Mouse (Mus musculus) large intestine, adult 2 months (tissue): ENCODE results near the gene Arhgap11a. TPM values are rescaled to one million over a fixed set of nuclear protein-coding genes. Genes with fewer than 3 reads are reported as not detected.

Experiments
- DNase-seq: peaks from one replicate; pipeline ENCODE4 v3.0.0-alpha.2; 2012; ENCODE audit warnings: low read depth, low spot score
- WGBS: fragments of 180-500 bp; shearing (Covaris S2); methylation state at CpG from one replicate; pipeline ENCODE4 v1.1.7; 2018; 5-methylcytosine and 5-hydroxymethylcytosine counted together
- polyA plus RNA-seq: library from polyadenylated mRNA; depleted of rRNA; stranded (reverse); fragments of >200 nt; gene quantifications from 2 replicates; pipeline ENCODE4 v1.2.3, GENCODE M21; 2012; rRNA removed

The Arhgap11a gene
- polyA plus RNA-seq, 1 experiment, result 3.7 TPM

DNA sequence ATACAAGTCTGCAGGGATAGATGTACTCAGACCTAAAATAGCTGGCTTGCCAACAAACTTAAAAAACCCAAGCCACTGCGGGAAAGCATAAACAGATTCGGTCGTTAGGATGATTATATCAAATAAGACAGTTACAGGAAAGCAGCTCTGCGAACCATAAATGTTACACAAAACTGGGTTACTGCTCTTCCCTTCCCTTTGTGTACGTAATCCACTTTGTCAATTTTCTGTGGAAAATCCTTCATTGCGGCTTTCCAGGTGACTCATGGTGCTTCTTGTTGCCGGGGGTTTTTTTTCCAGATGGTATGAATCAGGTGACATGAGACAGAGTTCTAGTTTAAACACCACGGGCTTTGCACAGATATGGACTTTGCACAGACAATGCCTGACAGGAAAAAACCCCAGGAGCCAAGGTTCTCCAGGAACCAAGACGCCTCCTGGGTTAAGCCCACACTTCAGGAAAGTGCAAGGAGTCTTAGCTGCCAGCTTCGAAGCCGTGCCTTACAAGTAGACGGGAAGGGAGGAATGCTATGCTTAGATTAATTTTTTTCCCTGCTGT, 27.2 kb downstream of the Arhgap11a start:
- DNase-seq, result no peak
- WGBS, result 18% methylated on average over 12 of the region's 12 CpGs

DNA sequence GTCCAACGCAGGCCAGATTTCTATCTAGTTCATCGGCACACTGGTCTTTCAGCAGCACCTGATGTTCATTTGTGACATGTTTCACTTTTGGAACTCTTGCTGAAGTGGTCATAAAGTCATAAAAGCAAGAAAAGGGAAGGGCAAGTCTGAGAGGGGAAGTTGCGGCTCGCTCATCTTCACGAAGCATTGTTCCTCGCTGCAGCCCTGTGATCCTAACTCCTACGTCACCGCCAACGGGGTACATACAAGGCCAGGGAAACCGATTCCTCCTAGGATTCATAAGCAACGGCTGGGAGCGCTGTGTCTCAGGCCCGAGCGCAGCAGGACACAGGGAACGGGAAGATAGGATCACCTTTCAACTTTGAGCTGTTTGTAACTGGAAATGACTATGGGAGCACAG, 28.3 kb downstream of the Arhgap11a start:
- DNase-seq, result no peak
- WGBS, result 58% methylated on average over 15 of the region's 15 CpGs

DNA sequence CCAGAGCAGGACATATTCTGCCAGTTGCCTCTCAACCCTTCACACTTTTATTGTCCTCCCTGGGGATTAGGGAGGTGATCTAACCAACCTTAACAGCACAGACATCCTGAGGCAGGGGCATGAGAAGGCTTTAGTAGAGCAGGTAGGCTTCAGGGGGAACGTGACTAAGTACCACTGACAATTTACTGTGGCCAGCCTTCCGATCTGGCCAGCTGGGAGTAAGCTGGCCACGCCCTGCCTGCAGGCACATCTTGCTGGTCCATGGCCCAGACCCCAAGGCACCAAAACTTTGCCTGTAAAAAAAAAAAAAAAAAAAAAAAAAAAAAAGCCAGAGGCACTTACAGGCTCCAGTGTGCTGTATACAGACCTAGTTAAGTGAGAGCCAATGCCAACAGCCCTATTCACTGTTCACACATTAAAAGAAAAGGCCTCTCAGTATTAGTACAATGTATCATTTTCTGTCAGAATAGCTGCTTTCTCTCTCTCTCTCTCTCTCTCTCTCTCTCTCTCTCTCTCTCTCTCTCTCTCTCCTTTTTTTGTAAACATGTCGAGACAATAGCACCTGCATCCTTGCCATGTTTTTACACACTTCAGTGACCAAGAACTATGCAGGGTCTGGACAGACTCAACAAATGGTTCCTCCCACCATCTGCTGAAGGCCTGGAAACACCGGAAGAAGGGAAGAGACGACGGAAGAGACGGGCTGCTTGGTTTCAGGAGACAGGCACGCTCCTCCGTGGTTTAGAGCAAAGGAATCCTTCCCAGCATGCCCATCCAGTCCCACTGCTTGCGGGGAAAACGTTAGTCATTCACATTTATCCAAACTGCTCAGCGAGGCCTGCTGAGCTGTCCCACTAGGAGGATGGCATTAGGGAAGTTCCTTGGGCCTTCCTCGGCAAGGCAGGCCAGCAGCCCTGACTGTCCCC, 30.5 kb downstream of the Arhgap11a start:
- DNase-seq, result no peak
- 71% methylated on average over 14 of the region's 14 CpGs for WGBS

DNA sequence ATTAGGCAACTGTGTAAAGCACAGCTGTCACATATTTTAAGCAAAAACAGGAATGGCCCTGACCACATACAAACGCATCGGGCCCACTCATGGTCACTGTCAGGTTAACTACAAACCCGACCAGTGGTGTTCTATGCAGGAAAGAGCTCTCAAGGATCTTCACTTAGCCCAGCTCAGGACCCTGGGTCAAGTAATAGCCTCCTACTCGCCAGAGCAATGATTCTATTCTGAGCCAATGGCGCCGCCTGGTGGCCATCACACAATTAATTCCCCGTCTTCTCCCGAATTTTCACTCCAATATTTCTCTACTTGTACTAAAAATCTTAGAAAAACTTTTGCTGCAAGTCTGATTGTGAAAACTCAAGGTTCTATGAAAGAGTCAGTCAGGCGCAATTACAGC, 40.8 kb downstream of the Arhgap11a start:
- no peak for DNase-seq
- WGBS, result 19% methylated on average over 9 of the region's 9 CpGs

DNA sequence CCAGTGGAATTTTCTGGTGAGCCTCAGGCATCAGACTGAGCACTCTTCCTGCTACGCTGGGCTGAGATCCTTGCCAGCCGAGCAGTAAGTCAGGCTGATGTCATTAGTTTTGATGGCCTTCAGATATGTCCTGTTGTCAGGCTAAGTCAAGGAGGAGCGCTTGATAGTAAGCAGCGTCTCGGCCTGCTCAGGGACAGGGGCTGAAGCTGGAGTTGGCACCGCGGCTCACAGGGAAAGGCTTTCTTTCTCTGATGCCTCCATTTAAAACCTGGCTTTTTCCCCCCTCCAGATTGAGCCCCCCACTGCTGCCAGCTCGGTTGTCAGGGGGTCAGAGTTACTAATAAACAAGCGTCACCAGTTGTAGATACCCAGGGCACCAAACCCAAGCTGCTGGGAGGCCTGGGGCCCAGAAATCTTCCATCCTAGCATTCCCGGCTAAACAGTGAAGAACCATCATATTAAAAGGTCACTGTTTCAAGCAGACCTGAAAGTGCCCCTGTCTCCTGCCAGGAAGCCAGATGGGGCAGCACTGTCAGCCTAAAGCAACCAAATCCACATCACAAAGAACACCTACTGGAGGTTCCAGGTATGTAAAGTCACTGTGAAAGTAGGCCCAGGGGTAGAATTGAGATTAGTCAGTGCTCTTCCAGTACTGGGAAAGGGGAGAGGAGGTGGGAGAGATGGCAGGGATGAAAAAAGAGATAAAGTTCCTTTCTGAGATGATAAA, 41.4 kb downstream of the Arhgap11a start:
- DNase-seq, result no peak
- 74% methylated on average over 10 of the region's 10 CpGs for WGBS

DNA sequence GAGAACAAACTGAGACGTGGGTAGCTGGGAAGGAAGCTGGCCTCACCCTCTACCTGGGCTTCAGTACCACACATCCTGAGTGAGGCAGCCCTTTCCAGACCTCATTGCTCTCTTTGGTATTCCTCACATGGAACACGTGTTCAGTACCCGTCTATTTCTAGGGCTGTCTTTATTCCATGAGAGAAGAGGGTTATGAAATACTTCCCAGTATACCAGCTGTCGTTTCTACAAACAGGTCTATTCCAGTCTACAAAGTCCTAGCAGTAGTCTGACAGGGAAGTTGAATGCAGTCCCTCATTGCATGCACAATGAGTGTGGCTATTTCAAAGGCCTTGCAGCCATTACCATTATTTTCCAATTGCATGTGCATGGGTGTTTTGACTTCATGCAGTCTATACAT, 42.7 kb downstream of the Arhgap11a start:
- no peak for DNase-seq
- 75% methylated on average over 4 of the region's 4 CpGs for WGBS

DNA sequence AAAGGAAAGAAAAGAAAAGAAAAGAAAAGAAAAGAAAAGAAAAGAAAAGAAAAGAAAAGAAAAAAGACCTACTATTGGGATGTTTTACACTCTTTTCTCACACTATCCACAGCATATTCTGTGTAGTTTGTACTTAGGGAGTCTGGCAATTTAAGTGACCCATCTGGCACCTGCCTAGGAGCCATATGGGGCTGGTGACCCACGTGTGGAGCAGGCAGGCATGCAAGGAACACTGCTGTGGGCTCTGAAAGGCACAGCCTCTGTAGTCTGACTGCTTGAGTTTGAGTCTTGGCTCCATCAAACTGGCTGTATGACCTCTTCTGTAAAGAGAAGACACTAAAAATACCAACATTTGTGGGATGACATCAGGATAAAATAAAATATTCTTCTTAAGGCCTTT, 44.7 kb downstream of the Arhgap11a start:
- 27% methylated on average over 1 of the region's 1 CpGs for WGBS
- DNase-seq, result no peak

DNA sequence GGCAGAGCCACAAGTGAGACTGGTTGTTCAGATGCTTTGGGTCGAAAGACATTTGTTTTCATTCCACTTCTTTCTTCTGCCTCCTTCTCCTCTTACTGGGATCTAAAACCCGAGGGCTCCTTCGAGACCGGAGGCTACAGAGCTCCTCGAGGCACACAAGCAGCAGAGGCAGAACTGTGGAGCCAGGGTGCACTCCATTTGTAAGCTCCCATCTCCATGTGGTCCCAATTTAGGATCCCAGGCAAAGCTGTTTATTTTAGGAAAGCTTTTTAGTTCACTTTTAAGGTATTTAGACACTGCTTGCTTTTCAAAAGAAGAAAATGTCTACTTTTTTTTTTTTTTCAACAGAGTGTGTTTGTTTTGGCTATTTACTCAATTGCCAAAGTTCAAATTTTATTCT, 47.6 kb downstream of the Arhgap11a start:
- no peak for DNase-seq
- WGBS, result 71% methylated on average over 5 of the region's 5 CpGs

DNA sequence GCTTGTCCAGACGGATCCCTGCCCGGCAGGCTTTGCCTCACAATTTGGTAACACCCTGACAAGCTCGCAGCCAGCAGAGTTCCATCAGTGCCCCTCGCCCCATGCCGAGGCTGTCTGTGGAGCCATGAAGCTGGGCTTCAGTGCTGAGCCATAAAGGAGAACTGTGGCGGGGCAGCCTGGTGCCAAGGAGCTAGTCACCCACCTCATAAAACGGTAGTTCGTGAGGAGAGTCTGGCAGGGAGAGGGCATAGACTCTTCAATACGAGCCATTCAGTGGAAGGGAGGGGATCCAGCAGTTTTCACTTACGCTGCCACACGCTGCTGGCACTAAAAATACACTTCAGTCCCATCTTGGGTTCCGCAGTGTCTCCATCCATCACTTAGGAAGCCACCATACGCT, 49.9 kb downstream of the Arhgap11a start:
- DNase-seq, result no peak
- WGBS, result 73% methylated on average over 13 of the region's 13 CpGs

DNA sequence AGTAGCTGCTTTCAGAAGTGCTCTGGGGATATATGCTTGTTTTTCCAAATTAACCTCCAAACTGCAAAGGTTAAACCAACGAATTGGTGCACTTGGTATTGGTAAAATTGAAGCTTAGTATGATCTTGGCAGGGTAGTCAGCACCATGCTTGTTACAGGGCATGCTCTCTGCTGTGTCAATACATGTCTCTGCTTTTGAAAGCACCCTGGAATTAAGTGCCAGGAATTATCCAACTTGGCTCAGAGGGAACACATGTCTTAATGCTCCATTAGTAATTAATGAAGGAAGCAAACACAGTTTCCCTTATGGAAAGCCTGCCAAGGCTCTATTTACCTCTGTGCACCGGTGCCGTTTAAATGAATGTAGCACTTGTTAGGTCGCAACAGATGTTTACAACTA, 53.3 kb downstream of the Arhgap11a start:
- WGBS, result 72% methylated on average over 4 of the region's 4 CpGs
- DNase-seq, result no peak

DNA sequence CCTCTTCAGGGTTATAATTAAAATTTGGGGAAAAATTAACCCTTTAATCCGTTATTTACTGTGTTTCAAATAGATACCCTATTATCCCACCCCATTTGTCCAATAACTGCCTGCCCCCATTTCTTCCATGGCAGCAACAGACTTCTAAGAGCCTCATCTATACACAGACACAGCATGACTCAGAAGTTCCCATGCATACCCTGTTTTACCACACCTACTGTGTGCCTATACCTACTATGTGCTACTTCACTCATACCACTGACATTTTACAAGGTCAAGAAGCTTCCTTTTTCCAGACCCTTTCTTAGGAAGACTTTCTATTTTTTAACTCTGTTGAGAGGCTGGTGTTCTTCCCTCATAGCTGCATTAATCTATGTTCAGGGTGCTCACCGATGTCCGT, 54.9 kb downstream of the Arhgap11a start:
- DNase-seq, result no peak
- 78% methylated on average over 3 of the region's 3 CpGs for WGBS

DNA sequence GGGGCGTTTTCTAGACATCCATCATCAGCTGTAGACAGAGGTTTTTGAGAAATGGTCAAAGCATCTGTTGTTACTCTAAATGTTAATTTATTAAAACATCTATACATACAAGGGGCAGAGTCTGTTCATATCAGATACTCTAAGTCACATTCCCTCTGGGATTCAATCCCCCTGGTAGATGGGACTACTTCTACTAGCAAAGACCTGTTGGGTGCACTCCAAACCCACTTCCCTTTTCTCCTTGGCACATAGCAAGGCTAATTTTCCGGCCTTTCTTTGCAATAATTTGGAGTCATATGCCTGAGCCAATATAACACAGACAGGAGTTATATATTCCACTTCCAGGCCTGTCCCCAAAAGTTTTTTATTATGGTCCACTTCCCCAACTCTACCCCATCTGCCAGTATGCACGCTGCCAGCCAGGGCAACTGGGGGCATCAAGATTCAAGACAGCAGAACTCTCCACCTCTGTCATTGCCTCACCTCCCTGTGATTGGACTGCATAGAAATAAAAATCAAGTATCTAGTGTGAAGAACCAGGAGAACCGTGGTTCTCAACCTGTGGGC, 59.6 kb downstream of the Arhgap11a start:
- no peak for DNase-seq
- WGBS, result 78% methylated on average over 4 of the region's 4 CpGs

DNA sequence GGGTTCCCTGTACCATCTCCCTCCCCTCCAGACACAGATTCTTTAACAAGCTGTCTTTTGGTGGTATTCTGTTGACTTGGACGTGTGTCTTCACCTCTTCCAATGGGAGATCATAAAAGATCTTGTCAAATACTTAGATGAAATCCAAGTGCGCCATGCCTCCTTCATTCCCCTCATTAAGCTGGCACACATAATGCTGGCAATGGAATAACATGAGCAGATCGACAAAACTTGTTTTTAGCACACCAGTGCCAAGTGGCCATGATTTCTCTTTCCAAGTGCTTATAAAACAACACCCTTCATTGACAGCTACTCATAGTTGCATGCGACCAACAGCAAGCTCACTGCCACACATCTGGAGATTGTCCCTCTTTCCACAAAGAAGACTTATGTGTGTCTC, 60.6 kb downstream of the Arhgap11a start:
- no peak for DNase-seq
- WGBS, result 81% methylated on average over 4 of the region's 4 CpGs

DNA sequence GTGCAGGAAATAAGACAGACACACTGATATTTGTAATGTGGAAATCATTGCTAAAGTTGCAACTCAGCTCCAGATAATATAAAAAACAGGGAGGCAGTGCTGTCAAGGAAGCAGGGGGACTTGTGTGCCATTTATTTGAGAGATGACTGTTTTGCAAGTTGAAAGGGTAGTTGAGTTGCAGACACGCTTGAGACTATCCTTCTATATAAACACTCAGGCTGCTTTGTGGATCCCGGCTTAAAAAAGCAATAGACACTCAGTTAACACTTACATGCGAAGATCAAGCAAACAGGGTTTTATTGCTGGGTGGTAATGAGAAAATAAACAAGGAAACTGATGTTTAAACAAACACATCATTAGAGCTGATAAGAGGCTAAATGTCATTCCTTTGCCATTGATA, 63.6 kb downstream of the Arhgap11a start:
- DNase-seq, result no peak
- 13% methylated on average over 3 of the region's 3 CpGs for WGBS

DNA sequence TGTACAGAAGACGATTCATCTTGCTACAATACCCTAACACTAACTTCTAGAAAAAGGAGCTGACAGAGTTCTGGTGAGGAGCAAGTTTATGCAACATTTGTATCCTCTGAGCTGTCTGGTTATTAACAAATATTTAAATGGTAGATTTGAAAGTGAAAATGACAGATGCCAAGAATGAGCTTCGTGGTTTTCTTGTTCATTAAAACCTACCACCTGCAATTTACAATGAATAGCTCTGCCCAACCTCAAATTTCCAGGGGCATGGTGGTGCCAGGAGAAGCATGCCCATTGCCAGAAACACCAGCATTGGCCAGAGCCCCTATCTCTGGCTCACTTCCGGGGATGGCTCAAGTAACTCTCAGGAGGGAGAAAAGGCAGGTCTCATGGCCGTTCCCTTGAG, 66.9 kb downstream of the Arhgap11a start:
- 54% methylated on average over 4 of the region's 4 CpGs for WGBS
- no peak for DNase-seq

Other genes with a start within 250 kb of the Arhgap11a start
- gene Grem1, start 90.0 kb downstream of the Arhgap11a start, polyA plus RNA-seq, result 19.6 and 29.2 TPM in 2 replicates
- 2.2 and 3.1 TPM in 2 replicates for gene Scg5, start 19.5 kb downstream of the Arhgap11a start, polyA plus RNA-seq
- gene Gjd2, start 165.0 kb upstream of the Arhgap11a start, polyA plus RNA-seq, result 0.02 and 0.04 TPM in 2 replicates
- 5.8 and 8.5 TPM in 2 replicates for gene Actc1, start 204.9 kb upstream of the Arhgap11a start, polyA plus RNA-seq